Comparison of ENCODE assay signal across 8 mouse cellular contexts in the genomic region with DNA sequence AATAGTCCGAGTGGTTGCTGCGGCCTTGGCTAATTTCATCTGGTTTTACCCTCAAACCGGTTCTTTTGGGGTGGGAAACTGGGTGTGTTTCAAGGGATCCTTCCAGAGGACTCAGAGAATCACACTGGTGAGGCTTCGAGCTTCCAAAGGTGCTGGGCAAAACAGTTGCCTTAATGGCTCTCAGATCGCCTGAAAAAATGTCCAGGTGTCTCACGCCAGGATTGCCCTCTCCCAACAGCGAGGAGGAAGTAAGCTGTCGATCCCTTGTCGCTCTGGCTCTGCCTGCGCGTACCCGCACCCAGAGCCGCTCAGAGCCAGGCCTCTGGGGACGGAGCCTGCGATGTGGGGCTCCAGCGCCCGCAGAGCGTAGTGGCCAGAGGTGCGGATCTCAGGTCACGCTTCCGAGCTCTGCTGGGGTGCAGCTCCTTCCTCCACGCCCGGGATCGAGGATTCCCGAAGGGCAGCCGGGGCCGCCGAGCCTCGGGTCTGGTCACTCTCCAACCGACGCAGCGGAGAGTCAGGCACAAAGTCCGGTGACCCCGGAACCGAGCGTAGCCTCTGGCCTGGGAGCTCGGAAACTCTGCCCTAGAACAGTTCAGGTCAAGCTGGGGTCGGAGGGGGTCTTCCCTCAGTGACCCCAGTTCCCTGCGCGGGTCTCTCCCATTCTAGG. TPM values are rescaled to one million over a fixed set of nuclear protein-coding genes. Genes with fewer than 3 reads are reported as not detected.
DNase-seq lines count a peak whose midpoint lies in the region; ATAC-seq and TF ChIP-seq lines count a peak whose summit lies in the region.

No protein-coding gene starts in this region.

- H3K27ac ChIP-seq in gastrocnemius, adult 2 months, result no peak overlapping the region
- H3K27ac ChIP-seq in intestine, postnatal 0 days (ENCODE audit: low read depth, low read length), result no peak overlapping the region
- peak overlapping the region; percentile 79 for H3K27ac ChIP-seq in liver, embryonic 16.5 days (ENCODE audit: low read length)

- TF ChIP-seq CTCF in gastrocnemius, adult 2 months (IDR thresholded peaks at IDR 0.05), result no peak
- TF ChIP-seq CTCF in intestine, postnatal 0 days (IDR thresholded peaks at IDR 0.05; ENCODE audit: low read depth), result no peak

- H3K36me3 ChIP-seq in intestine, postnatal 0 days (ENCODE audit: control insufficient read depth, insufficient read depth), result no peaks in the 10 kb centered on the region
- no peaks in the 10 kb centered on the region for H3K36me3 ChIP-seq in liver, embryonic 16.5 days (ENCODE audit: control insufficient read depth, insufficient read depth)

- H3K4me1 ChIP-seq in intestine, postnatal 0 days (replicated peaks; ENCODE audit: control insufficient read depth, insufficient read depth, low read length), result 0 out of 2 replicates have a peak, but pooled peaks cover 7% of the 10 kb centered on the region
- peaks cover 3% of the 10 kb centered on the region for H3K4me1 ChIP-seq in liver, embryonic 16.5 days (ENCODE audit: control insufficient read depth, low read depth, low read length)

- no peaks in the 10 kb centered on the region for H3K9me3 ChIP-seq in intestine, postnatal 0 days (ENCODE audit: control insufficient read depth)
- H3K9me3 ChIP-seq in liver, embryonic 16.5 days (replicated peaks; ENCODE audit: control insufficient read depth, low read length), result no peaks in the 10 kb centered on the region

- peak overlapping the region; percentile 47; the same call in 1 of the 2 replicates for H3K9ac ChIP-seq in intestine, postnatal 0 days (ENCODE audit: low read depth, low read length)
- peak overlapping the region; percentile 24 for H3K9ac ChIP-seq in liver, embryonic 16.5 days (ENCODE audit: low read depth, low read length)

- H3K4me3 ChIP-seq in gastrocnemius, adult 2 months, result peak overlapping the region; percentile 74
- H3K4me3 ChIP-seq in intestine, postnatal 0 days (ENCODE audit: low read depth, low read length), result peak overlapping the region; percentile 56
- peak overlapping the region; percentile 57 for H3K4me3 ChIP-seq in liver, embryonic 16.5 days (ENCODE audit: low read depth, low read length)

- H3K27me3 ChIP-seq in intestine, postnatal 0 days (replicated peaks; ENCODE audit: control insufficient read depth, insufficient read depth, low read length), result peaks cover 95% of the 10 kb centered on the region
- peaks cover 68% of the 10 kb centered on the region for H3K27me3 ChIP-seq in liver, embryonic 16.5 days (ENCODE audit: control insufficient read depth, insufficient read depth, low read depth, low read length)

- intact Hi-C loops in gastrocnemius, adult 2 months (cut with DNase I), result no loop called here
- intact Hi-C loops in gastrocnemius, postnatal 14 days (cut with DNase I; ENCODE audit: low total_unique reads), result no loop called here

- DNase-seq in gastrocnemius, adult 2 months, result no peak
- no peak for DNase-seq in gastrocnemius, postnatal 14 days
- peak; percentile 67 for DNase-seq in embryo, embryonic 9.5 days (ENCODE audit: extremely low spot score)
- no peak for DNase-seq in gastrocnemius, postnatal 25 days
- DNase-seq in adrenal gland, postnatal 4 days (ENCODE audit: low spot score in 2 of 2), result no peak

- H3K4me2 ChIP-seq in intestine, postnatal 0 days (replicated peaks; ENCODE audit: low read depth), result peak overlapping the region; percentile 89
- peak overlapping the region; percentile 54 for H3K4me2 ChIP-seq in liver, embryonic 16.5 days (ENCODE audit: low read depth, low read length)

- WGBS in intestine, postnatal 0 days, result 13% methylated on average over 40 of the region's 40 CpGs
- whole genome bisulfite sequencing in liver, embryonic 16.5 days (ENCODE audit: insufficient replicate concordance), result 1% methylated on average over 40 of the region's 40 CpGs

- ATAC-seq in intestine, postnatal 0 days, result no peak
- ATAC-seq in liver, embryonic 16.5 days (ENCODE audit: low read depth), result peak; percentile 30; the same call in 1 of the 2 replicates
- ATAC-seq in megakaryocyte, adult 5-6 weeks (ENCODE audit: poor library complexity, severe bottlenecking), result no peak

RNA-seq across cellular contexts. Expression of a gene that starts 3.1 kb away (rescaled TPM):
- not detected for total RNA-seq in gastrocnemius, adult 2 months (2021)
- total RNA-seq in gastrocnemius, postnatal 14 days (2021), result under 1 TPM in 1 of 2 experiments, not detected in 1; 0.08 TPM
- 0.76 and 0.78 TPM in 2 replicates for polyA plus RNA-seq in intestine, postnatal 0 days (2015; fragmentation: Nextera tagmentation; extraction: Ambion mirVana)
- polyA plus RNA-seq in liver, embryonic 16.5 days (2015; fragmentation: Nextera tagmentation; extraction: Ambion mirVana), result 1.3 TPM in 2 replicates
- total RNA-seq in gastrocnemius, postnatal 25 days (2021), result not detected
- 10 to 100 TPM in 1 of 2 experiments, 1 to 10 TPM in 1; 1.5 to 10.7 TPM for total RNA-seq in adrenal gland, postnatal 4 days (2021)
- not detected in 2 replicates for total RNA-seq in megakaryocyte, adult 5-6 weeks (2015)
- not detected in 2 replicates for total RNA-seq in megakaryocyte, adult 5-6 weeks (2017)
